Mouse (Mus musculus) kidney, adult 2 months (tissue): ENCODE results near the gene Tbc1d21.

ENCODE experiments used
- CTCF ChIP-seq: fragments of 200-500 bp; conservative IDR thresholded peaks from 2 replicates; pipeline ENCODE4 v1.5.1; 2011; ENCODE audit warnings: low read depth, mild to moderate bottlenecking, control low read depth, low read length, moderate library complexity, mixed read lengths; ENCODE audit not compliant: insufficient read depth, insufficient read length
- POLR2A ChIP-seq: fragments of 200-500 bp; IDR thresholded peaks from one replicate; pipeline ENCODE4 v1.6.1; 2011; ENCODE audit warnings: low read depth, low read length, control low read depth

DNA sequence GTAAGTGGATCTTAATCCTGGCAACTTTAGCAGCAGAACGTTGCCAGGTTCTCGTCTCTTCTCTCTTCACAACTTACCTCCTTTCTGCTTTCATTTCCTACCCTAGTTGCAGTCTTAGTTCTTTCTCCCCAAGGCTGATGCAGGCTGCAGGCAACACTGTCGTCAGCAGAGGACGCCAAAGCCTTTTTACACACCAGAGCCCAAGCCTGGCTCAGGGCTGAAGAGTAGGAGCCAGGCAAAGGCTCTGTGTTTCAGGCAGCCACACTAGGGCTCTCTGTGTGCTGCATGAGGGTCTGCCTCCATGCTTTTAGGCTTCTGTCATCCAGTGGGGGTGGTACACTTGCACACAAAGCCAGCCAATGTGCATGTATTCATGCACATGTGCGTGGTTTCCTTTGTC is 40.0 kb downstream of the Tbc1d21 start:
- TF ChIP-seq CTCF, result peak; percentile 78
- no peak for TF ChIP-seq POLR2A
